Mouse (Mus musculus) C2C12 (cell line): ENCODE results near the gene Tmtc2. TPM values are rescaled to one million over a fixed set of nuclear protein-coding genes. Genes with fewer than 3 reads are reported as not detected.

ENCODE experiments used
- H3K27me3 ChIP-seq: one replicate; pipeline ENCODE4 v1.6.1; 2011; ENCODE audit not compliant: control insufficient read depth, insufficient read depth, insufficient read length
- H3K36me3 ChIP-seq: one replicate; pipeline ENCODE4 v1.6.1; 2011; ENCODE audit not compliant: control insufficient read depth, insufficient read depth
- H3K4me3 ChIP-seq: one replicate; pipeline ENCODE4 v1.5.1; 2011; ENCODE audit warnings: mild to moderate bottlenecking, control low read depth; ENCODE audit not compliant: poor library complexity, insufficient read depth, severe bottlenecking
- H3K79me2 ChIP-seq: one replicate; pipeline ENCODE4 v1.6.1; 2011; ENCODE audit not compliant: control insufficient read depth, insufficient read depth
- H3K79me3 ChIP-seq: one replicate; pipeline ENCODE4 v1.6.1; 2011; ENCODE audit warnings: low read depth, control low read depth
- H3ac ChIP-seq: one replicate; pipeline ENCODE3; 2011; ENCODE audit warnings: low read depth; ENCODE audit not compliant: control insufficient read depth, insufficient read length
- CEBPB ChIP-seq: IDR thresholded peaks from one replicate; pipeline ENCODE4 v1.6.1; 2011; ENCODE audit warnings: low read depth, mild to moderate bottlenecking, control low read depth, moderate library complexity
- CTCF ChIP-seq: IDR thresholded peaks from one replicate; pipeline ENCODE4 v1.5.1; 2011; ENCODE audit not compliant: control insufficient read depth, insufficient read depth, insufficient read length
- FOSL1 ChIP-seq: IDR thresholded peaks from one replicate; pipeline ENCODE4 v1.8.0; 2011; ENCODE audit warnings: mild to moderate bottlenecking, low read length; ENCODE audit not compliant: poor library complexity, insufficient read depth, severe bottlenecking
- MAX ChIP-seq: IDR thresholded peaks from one replicate; pipeline ENCODE4 v1.6.1; 2011; ENCODE audit warnings: mild to moderate bottlenecking, control low read depth
- MYOD1 ChIP-seq: IDR thresholded peaks from one replicate; pipeline ENCODE4 v1.6.1; 2011; ENCODE audit warnings: low read depth; ENCODE audit not compliant: control insufficient read depth, insufficient read length
- MYOG ChIP-seq: IDR thresholded peaks from one replicate; pipeline ENCODE4 v1.6.1; 2011; ENCODE audit not compliant: control insufficient read depth, insufficient read length; ENCODE audit errors: extremely low read depth
- USF1 ChIP-seq: IDR thresholded peaks from one replicate; pipeline ENCODE4 v1.6.1; 2011; ENCODE audit warnings: low read depth, mild to moderate bottlenecking, control low read depth, moderate library complexity
- polyA plus RNA-seq: library from polyadenylated mRNA; unstranded; fragments of >200 nt; fragmentation: generic; extraction: Trizol; gene quantifications from one replicate; pipeline ENCODE4 v1.2.1, GENCODE M21; 2012; ENCODE audit warnings: missing spikeins

Tmtc2 gene
- polyA plus RNA-seq, 1 experiment = 0.25 TPM

DNA sequence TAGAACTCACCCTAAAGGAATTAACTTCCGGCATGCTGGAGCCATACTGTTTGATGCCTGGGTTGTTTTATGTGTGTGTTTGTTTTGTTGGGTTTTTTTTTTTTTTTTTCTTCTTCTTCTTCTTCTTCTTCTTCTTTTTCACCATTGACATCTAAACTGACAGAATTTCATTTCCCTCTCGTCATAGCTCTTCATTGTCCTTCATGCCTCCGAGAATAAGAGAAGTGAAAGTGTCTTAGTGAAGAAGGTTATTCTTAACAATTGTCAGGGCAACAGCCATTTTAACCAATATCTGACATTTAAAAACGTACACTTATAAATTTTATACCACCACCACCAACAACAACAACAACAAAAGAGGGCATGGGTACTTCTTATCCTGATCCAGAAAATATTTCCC, 83.5 kb downstream of the Tmtc2 start:
- Histone ChIP-seq H3K36me3 (no peaks in the 10 kb centered on the region), H3K4me3 (no peak overlapping the region), H3ac (no peak overlapping the region), H3K27me3 (no peaks in the 10 kb centered on the region), H3K79me2 (no peaks in the 10 kb centered on the region), H3K79me3 (no peaks in the 10 kb centered on the region)
- TF ChIP-seq USF1 = no peak
- TF ChIP-seq MAX = no peak
- no peak for TF ChIP-seq MYOD1
- TF ChIP-seq MYOG = no peak
- no peak for TF ChIP-seq FOSL1
- no peak for TF ChIP-seq CEBPB
- no peak for TF ChIP-seq CTCF

DNA sequence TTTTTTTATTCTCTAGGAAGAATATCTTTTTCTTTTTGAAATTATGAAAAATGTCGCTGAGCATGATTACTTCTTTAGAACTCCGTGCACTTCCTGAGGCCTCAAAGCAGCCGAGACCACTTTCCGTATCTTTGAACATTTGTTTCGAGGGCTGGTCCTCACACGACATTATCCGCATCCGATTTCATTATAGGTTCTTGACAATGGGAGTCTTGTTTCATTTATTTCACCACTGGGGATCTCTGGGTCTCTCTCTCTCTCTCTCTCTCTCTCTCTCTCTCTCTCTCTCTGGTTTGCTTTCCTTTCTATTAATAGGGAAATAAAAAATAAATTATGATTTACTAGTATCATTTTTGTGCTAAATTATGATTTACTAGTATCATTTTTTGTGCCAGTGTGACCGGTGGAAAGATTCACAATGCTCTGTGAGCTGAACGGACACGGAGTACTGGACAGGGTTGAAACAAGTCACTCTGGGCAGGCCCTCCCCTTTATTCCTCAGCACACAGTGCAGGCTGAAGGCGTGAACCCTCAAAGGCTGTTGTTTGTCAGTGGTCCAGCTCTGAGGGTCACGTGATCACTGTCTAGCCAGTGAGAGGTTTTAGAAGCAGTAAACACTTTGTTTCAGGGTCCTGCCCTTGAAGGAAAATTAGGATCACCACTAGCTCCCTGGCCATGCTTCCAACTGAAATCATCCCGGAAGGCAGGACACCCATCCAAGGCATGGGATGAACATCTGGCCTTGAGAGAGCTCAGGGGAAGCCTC, 84.1 kb downstream of the Tmtc2 start:
- Histone ChIP-seq H3K79me3 (no peaks in the 10 kb centered on the region), H3K36me3 (no peaks in the 10 kb centered on the region), H3K4me3 (no peak overlapping the region), H3ac (no peak overlapping the region), H3K27me3 (no peaks in the 10 kb centered on the region), H3K79me2 (no peaks in the 10 kb centered on the region)
- TF ChIP-seq MYOD1 = no peak
- TF ChIP-seq USF1 = peak; percentile 19

DNA sequence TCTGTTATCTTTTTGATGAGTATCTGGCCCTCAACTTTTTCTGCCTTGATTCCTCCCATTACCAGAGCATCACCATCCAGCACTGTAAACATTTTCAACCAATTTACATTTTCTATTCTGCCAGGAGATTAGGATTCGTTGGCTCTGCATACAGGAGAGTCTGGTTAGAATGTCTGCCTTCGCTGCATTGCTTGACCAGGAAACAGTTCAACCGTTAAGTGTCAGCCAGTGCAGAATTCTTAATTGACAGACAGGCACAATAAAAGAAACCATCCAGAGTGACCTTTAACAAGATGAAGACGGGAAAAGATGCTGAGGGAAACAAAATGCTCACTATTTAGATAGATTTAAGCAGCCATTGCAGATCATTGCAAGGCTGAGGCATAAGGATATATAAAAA, 87.3 kb downstream of the Tmtc2 start:
- H3K27me3 ChIP-seq = no peaks in the 10 kb centered on the region

DNA sequence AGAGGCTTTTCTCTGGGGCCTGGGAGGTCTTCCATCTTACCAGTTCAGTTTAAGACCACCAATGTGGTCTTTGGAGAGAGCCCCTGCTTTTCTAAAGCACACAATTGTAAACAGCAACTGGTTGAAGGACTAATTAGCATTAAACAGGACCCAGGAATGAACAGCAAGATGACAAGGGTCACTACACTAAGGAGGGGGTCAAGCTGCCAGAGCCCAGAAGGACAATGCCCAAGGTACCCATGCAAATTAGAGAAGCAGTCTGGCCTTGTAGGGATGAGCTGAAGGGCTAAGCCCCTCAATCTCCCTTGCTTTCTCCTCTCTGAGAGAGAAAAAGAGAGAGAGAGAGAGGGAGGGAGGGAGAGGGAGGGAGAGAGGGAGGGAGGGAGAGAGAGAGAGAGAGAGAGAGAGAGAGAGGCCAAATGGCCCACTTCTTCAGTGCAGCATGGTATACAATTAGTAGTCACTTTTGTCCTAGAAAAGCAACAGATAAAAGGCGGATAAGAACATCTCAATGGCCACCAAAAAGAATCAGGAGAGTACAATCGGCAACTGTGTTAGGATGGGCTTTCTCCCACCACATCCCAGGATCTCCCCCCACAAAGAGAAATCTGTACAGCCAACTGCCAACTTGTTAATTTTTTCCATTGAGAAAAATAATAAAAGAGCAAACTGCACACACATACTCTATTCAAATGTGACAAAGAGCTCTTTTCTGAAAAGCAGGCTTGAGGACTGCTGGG, 89.7 kb downstream of the Tmtc2 start:
- Histone ChIP-seq H3K36me3 (no peaks in the 10 kb centered on the region), H3ac (no peak overlapping the region), H3K27me3 (no peaks in the 10 kb centered on the region), H3K79me2 (no peaks in the 10 kb centered on the region), H3K79me3 (no peaks in the 10 kb centered on the region), H3K4me3 (no peak overlapping the region)
- no peak for TF ChIP-seq FOSL1
- no peak for TF ChIP-seq USF1
- no peak for TF ChIP-seq MYOG
- no peak for TF ChIP-seq MYOD1
- no peak for TF ChIP-seq CTCF
- TF ChIP-seq MAX = no peak
- no peak for TF ChIP-seq CEBPB

More for the DNA sequence above, 87.3 kb downstream of the Tmtc2 start:
- H3K79me3 ChIP-seq = no peaks in the 10 kb centered on the region
- TF ChIP-seq USF1 (no peak), CEBPB (no peak)
- H3K36me3 ChIP-seq = no peaks in the 10 kb centered on the region
- H3K79me2 ChIP-seq = no peaks in the 10 kb centered on the region
- no peak overlapping the region for H3ac ChIP-seq
- no peak overlapping the region for H3K4me3 ChIP-seq

DNA sequence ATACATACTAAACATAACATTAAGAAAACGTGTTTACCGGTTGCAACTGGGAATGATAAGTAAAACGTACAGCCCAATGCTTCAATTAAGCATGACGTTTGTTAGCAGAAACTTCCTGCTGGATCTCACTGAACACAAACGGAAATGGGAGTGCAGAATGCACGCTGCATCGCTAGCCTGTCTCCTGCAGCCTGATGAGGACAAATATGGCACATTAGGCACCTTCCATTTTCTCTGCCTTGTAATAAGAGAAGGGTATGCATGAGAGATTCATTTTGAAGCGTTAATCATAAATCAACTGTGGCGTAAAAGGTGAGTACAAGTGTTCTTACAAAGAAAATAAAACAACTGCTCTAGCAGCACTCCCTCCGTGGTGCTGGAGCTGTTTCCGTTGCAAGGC, 94.5 kb downstream of the Tmtc2 start:
- TF ChIP-seq FOSL1 (no peak), CTCF (no peak), CEBPB (no peak), MYOG (no peak), MAX (no peak), MYOD1 (no peak), USF1 (no peak)
- H3K36me3 ChIP-seq = no peaks in the 10 kb centered on the region
- H3K27me3 ChIP-seq = no peaks in the 10 kb centered on the region

DNA sequence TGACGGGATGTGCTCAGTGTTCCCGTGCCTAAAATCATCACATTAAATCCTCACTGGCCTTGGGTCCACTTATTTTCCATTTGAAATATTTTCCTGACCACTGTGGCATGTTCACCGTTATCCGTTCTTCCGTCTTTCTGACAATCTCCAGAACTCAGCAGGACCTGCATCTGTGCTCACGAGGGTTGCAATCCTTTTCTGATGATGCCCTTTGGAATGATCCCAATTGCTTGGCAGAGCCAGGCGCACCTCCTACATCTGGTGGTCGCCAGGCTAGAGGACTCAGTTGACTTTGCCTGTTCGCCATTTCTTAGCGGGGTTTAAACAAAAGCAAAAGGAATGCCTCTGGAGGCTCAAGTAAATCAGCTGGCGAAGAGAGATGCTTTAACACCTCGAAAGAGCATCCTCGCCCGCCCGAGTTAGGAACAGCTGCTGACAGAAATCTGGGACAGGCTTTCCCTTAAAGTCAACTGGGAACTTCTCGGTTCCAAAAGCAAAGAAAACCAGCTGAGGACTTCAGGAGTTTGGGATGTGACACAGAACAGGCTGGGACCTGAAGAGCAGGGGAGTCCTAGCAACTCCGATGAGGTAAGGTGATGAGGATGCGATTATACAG, 96.5 kb downstream of the Tmtc2 start:
- Histone ChIP-seq H3K79me3 (no peaks in the 10 kb centered on the region), H3K79me2 (no peaks in the 10 kb centered on the region), H3K36me3 (no peaks in the 10 kb centered on the region), H3K4me3 (no peak overlapping the region), H3K27me3 (no peaks in the 10 kb centered on the region), H3ac (no peak overlapping the region)
- no peak for TF ChIP-seq MAX
- TF ChIP-seq USF1 = no peak
- TF ChIP-seq CTCF = no peak
- no peak for TF ChIP-seq MYOD1

More for the DNA sequence above, 94.5 kb downstream of the Tmtc2 start:
- no peaks in the 10 kb centered on the region for H3K79me2 ChIP-seq
- no peaks in the 10 kb centered on the region for H3K79me3 ChIP-seq
- no peak overlapping the region for H3K4me3 ChIP-seq
- no peak overlapping the region for H3ac ChIP-seq
